Mouse (Mus musculus) gastrocnemius, postnatal 36 days (tissue): ENCODE data around the gene Prdm10. TPM values are rescaled to one million over a fixed set of nuclear protein-coding genes. Genes with fewer than 3 reads are reported as not detected.

Experiments used
- DNase-seq, 2 experiments: peaks; one replicate each; pipeline ENCODE4 v3.0.0; 2022
- intact Hi-C: fragments of 180-260 bp; cut with DNase I; formaldehyde crosslinking; loops from one replicate; pipeline ENCODE4 v1.15.1; 2025
- total RNA-seq, 2 experiments: library from RNA; stranded (reverse); gene quantifications; 2 replicates each; pipeline ENCODE4 v1.2.3; 2021

Prdm10 gene
- total RNA-seq, 2 experiments from 2014 or later, result 3.8 TPM

DNA sequence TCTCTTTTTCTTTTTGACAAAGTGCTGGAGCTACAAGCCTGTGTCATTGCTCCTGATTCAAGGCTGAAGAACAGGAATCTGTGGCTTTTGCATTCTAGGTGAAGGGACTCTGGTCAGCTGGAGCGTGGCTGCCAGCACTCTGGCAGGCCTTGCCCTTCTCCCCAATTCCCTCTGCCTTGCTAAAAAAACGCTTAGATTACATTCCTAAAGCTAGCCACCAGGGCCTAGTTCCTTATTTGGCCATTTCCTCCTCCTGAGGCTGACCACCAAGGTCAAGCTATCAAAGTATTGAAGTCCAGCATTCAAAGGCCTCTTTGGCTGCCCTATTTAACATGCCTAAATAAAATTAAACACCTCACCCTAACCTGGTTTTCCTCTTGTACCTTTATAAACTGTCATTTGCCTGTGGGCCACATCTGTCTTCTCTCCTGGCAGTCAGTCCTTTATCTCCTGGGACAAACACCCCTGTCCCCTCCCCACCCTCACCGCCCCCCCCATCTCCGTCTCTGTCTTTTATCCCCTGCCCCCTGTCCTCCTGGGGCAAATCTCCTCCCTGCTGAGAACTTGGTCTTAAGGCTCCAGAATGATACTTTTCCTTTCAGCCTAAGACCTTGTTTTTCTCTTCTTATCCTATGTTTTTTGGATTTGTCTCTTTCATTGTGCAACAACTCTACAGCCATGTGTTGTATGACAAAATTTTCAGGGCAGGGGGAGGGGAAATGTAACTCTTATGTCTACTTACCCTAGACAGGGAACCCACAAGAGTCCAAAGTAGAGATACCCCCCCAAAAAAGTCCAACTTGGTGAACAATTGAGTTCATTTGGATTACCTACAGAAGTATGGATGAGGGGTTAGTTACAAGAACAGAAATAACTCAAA, 17.9 kb upstream of the Prdm10 start:
- no peak for DNase-seq
- intact Hi-C loops, result no loop called here

DNA sequence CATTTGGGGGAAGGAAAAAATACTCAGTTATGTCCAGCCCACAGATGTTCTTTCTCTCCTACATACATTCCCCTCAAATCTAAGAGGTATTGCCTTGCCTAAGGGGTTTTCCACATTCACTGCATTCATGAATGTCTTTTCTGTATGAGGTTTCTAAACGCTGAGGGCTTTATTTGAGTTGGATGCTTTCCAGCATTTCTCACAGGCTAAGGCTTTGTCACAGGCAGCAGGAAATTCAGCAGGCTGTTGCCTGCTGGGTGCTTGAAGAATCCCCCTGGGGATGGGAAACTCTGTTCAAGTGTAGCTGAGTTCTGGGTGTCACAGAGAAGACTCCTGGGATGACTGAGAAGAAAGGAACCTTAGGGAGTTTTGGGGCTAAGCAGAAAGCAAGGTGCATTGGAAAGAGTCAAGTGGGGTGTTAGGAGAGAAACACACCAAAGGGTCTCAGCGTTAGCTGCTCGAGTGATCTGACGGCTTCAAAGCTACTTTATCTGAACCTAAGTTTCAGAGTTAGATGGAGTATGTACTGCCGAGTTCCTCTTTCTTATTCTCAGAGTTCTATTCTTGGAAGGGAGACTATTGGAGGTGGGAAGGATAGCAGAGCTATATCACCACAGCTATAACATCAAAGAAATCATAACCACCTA, 14.2 kb upstream of the Prdm10 start:
- no peak for DNase-seq
- intact Hi-C loops, result no loop called here

DNA sequence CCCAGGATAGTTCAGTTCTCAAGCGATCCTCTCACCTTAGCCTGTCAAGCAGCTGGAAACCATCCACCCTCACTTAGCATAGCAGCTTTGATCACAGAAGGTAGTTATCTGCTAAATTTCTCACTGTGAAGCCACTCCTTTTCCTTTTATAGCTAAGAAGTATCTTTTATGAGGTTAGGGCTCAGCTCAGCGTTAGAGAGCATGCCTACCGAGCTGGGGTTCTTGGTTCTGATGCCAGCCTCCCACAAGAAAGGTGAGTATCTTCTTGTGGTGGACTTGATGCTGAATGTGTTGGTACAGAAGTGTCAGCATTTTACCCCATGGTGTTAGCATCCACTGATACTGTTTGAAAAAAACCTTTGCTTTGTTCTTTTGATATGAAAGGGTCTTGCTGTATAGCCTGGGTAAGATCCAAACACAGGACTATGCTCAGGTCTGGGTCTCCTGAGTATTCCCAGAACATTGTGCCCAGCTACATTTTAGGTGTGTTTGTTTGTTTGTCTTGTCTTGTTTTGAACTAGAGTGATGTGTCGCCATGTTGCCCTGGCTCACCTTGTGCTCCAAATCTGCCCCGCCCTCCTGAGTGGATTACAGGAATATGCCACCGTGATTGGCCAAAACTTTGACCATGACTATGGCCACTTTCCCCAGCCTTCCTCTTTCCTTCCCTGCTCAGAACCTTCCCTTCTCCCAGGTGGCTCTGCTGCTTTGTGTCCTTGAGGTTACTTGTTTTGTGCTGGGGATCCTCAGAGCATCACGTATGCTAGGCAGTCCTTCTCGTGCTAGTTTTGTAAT, 8.9 kb upstream of the Prdm10 start:
- intact Hi-C loops, result no loop called here
- DNase-seq, result no peak

DNA sequence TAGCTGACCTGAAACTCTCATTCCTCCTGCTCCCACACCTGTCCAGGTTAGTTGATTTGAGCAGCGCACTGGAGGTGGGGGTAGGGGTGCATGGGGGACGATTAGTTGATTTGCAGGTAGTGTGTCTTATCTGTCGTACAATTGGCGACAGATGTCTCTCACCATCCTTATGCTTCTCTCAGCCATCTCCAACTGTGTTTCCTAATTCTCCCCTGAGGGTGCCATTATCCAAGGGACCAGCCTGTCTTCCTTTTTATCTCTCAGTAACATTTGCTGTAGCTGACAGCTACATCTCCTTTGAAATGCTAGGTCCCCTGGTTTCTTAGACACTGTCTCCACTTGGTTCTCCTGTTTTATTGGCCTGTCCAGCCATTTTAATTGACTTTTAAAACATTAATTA, 8.2 kb upstream of the Prdm10 start:
- no peak for DNase-seq
- intact Hi-C loops, result no loop called here

DNA sequence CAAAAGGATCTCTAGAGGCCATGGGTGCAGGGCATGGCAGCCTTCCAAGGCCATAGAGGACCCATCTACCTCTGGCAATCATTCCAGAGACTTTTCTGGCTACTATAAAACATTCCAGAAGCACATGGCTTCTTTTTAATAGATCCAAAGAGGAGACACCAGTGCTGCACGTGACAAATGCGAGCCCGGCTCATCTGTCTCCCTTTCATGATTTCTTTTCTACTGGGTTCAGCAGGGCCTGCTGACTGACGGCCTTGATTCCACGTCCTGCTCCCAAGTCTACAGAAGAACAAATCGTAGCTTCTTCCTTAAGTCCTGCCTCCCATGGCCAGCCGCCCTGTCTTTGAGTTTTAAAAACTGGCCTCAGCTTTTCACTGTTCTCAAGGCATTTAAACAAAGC, 1.7 kb upstream of the Prdm10 start:
- intact Hi-C loops, result no loop called here
- DNase-seq, result no peak

DNA sequence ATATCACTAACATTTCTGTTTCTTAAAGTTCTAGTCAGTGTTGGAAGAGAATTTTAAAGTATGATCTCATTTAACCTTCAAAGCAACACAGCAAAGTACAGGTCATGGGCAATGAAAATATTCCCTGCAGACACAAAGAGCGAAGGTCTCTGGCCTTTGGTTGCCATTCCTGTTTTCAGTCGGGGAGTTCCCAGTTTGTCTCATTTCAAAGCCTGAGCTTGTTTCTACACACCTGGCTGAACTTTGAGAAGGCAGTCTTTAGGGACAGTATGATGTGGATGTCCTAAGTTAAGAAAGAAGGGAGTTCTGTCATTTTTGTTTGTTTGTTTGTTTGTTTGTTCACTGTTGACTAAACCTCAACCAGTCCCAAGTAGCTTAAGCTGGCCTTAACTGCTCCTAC, 1.0 kb upstream of the Prdm10 start:
- intact Hi-C loops, result no loop called here
- DNase-seq, result no peak

DNA sequence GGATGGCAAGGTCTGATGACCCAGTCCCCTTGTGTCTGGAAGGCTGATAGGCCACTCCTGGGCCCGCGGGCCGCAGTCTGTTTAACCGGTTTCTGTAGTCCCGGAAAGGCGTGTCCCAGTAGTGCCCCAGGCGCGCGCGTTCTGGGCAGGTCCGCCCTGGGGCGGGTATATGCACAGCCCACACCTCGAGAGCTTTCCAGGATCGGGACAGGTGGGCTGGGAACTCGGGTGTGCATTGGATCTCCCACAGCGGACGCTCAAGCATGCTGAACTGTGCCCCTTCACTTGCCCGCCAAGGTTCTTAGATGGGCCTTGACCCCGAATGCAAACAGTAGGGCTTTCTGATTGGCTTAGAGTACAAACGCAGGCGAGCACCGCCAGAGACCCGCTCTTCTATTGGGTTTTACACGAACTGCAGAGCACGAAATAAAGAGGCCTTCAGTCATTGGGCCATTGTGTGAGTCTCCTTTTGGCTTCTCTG, 413 bp upstream of the Prdm10 start:
- peak; percentile 71 to 87 for DNase-seq
- intact Hi-C loops, result loop anchor here (1.0 kb wide), 1 partner anchor 69 kb away; the partner anchor contains the start of gene Aplp2

DNA sequence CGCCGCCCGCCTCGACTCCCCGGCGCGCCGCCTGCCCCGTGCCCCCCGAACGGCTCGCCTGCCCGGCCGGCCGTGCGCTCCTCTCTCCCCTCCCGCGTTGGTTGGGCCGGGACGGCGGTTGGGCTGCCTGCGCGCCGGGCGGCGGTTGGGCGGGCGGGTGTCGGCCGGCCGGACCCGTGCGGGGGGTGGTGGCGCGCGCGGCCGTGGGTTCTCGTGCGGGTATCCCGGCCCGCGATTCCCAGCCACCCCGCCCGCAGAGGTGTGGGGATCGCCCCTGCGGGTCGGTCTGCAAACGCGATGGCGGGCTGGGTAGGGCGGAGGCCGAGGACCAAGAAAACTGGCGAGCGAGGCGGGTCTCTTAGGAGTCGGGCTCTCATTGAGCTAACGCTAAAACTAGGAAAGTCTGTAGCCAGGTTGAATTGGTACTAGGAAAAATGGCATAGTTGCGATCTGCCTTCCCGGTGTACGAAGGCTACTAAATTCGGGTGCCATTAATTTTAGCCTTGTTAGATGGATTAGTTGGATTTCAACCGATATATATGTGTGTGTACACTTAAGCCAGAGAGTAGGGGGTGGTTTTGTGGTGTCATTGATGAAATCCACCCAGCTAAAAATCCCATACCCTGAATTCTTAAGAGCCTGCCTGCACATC, 799 bp downstream of the Prdm10 start:
- intact Hi-C loops, result no loop called here
- DNase-seq, result peak in 1 of 2 experiments; percentile 80

DNA sequence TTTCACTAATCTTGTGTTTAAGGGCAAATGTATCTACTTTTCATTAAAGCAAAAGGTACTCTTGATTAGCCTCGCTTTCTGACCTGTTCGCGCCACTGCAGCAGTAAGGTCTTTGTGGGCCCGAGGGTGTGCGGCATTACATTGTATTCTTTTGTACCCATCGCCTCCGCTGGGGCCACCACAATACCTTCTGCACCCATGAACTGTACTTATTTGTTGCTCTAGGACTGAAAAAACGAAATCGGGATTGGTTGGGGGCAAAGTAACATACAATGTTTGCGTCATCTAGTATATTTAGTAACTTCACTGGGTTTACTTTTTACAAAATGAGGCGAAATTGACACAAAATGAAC, 1.3 kb downstream of the Prdm10 start:
- intact Hi-C loops, result no loop called here
- DNase-seq, result no peak

DNA sequence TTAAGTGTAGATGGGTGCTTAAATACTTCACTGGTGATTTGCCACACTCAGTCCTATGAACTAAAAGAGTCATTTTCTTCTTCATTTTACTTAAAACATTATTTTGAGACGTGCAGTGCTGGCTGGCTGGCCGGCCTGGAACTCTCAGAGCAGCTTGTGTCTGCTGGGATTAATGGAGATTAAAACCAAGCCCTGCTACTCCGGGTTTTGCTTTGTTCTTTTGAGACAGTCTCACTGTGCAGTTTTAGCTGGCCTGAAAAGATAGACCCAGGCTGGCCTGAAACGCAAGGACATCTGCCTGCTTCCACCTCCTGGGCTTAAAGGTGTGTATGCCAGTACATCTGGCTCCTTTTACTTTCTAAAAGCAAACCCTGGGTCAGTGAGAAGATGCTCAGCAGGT, 2.2 kb downstream of the Prdm10 start:
- intact Hi-C loops, result no loop called here
- no peak for DNase-seq

DNA sequence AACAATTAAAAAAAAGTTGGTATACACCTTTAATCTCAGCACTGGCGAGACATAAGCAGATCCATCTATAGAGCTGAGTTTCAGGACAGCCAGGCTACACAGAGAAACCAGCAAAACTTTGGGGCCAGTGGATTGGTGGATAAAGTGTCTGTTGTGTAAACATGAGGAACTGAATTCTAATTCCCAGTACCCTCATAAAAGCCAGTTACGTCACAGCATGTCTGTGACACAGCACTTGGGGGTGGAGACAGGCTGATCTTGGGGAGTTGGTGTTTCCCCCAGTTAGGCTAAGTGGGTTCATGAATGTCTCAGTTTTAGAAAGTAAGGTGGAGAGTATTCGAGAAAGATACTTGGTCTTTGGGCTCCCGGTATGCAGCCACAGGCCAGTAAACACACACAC, 2.7 kb downstream of the Prdm10 start:
- intact Hi-C loops, result no loop called here
- no peak for DNase-seq

DNA sequence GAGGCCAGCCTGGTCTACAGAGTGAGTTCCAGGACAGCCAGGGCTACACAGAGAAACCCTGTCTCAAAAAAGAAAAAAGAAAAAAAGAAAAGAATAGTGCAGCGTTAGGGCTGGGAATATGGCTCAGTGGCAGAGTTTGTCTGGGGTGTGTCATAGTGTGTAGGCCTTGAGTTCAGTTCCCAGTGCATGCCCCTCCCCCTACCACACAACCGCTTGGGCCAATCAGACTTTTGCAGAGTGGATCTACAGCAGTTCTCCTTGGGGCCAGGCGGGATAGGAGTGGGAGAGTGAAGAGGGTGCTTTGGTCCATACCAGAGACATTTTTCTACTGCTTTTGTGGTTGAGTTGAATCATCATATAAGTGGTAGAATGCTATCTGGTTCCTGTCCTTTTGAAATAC, 3.6 kb downstream of the Prdm10 start:
- DNase-seq, result no peak
- intact Hi-C loops, result no loop called here

DNA sequence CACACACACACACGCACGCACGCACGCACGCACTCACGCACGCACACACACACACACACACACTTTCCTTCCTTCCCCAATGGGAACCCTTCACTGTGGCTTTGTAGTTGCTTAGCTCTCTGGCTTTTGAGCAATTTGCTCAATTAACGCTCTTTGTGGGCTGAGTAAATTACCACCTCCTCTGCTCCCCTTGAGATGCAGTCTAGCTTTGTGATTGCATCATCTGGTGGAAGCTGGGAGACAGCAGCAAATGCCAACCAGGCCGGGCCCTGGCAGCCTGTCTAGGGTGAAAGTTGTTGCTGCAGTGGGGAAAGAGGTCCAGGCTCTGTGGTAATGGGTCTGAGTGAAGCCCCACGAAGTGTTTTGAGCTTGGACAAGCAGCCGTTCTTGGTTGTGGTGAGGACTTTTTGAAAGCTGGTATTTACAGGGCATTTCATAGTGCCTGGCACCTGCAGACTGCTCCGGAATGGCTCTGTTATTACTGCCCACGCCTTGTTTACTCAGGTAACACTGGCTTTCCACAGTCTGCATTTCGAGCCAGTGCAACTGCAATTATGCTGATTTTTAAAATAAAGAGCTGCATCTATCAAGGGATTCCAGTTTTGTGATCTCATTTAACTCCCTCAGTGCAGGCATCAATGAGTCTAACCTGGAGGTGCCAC, 10.0 kb downstream of the Prdm10 start:
- no peak for DNase-seq
- intact Hi-C loops, result loop anchor here (5.0 kb wide), 1 partner anchor 128 kb away; no protein-coding TSS in a partner anchor

DNA sequence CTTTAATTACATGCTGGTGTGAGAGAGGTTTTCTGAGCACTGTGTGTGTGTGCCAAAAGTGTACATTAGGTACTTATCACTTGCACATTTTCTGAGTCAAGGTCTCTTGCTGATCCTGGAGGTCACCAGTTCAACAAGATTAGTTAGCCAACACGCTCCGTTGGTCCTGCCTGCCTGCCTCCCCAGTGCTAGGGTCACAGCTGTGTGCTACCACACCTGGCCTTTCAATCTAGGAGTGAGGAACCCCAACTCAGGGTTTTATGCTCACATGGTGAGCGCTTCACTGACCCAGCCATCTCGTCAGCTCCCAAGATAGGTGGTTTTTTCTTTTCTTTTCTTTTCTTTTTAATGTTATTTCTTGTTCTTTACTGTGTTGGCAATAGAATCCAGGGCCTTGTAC, 11.6 kb downstream of the Prdm10 start:
- DNase-seq, result no peak
- intact Hi-C loops, result loop anchor here (5.0 kb wide), 1 partner anchor 130 kb away; no protein-coding TSS in a partner anchor

DNA sequence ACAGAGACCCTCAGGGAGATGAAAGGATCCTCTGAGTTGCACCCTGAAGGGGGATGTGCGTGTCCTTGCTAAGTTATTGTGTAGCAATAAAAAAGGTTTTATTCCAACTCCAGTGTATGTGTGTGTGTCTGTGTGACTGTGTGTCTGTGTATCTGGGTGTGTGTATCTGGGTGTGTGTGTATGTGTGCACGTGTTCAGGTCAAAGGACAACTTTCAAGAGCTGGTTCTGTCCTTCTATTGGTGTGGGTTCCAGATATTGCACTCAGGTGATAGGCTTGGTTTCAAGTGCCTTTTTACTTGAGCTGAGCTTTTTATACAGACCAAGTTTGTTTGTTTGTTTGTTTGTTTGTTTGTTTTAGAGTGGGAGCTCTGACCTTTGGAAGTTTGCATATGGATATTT, 12.9 kb downstream of the Prdm10 start:
- intact Hi-C loops, result loop anchor here (5.0 kb wide), 1 partner anchor 131 kb away; no protein-coding TSS in a partner anchor

DNA sequence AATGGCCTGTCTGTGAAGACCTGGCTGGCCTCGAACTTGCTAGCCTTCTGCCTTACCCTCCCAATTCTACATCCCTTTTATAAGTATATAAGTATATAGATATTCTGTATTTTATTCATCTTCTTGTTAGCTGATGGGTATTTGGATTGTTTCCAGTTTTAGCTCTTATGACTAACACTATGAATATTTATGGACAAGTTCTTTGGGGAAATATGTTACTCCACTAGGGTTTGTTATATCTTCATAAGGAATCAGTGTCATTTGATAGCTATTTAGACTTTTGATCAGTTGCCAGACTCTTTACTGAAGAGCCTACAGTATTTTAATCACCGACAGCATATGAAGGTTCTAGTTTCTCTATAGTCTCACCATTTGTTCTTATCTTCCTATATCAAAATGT, 15.0 kb downstream of the Prdm10 start:
- DNase-seq, result no peak
- intact Hi-C loops, result no loop called here

More for the DNA sequence above, 12.9 kb downstream of the Prdm10 start:
- DNase-seq, result no peak

DNA sequence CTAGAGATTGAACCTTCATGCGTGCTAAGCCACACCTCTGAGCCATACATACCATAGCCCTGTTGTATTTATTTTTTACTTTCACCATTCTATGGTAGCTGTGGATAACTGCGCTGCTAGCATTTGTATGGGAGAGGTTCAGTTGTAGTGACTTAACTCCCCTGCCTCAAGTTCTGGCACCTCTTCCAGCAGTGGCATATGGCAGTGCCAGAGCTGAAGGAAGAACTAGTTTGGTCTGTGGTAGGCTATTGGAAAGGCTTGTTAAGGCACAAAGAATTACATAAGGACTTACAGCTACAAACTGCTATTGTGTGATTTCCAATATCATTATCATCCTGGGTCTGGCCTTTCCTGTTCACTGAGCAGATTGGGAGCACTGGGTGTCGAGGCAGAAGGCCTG, 16.0 kb downstream of the Prdm10 start:
- DNase-seq, result no peak
- intact Hi-C loops, result no loop called here

DNA sequence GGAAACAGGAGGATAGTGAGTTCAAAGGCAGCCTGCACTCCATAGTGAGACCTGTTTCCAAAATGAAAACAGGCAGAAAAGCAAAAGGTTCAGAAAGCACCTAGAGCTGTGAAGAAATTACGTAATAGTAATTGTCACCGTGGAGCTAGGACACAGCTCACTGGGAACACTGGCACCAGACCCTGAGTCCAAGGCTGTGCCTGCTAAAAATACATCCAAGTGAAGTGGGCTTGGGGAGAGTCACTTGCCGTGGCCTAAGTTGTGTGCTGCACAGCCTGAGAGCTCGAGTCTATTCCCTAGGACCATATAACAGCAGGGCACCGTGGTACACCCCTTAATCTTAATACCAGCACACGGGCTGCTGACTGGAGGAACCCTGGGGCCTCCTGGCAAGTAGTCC, 18.4 kb downstream of the Prdm10 start:
- no peak for DNase-seq
- intact Hi-C loops, result no loop called here

DNA sequence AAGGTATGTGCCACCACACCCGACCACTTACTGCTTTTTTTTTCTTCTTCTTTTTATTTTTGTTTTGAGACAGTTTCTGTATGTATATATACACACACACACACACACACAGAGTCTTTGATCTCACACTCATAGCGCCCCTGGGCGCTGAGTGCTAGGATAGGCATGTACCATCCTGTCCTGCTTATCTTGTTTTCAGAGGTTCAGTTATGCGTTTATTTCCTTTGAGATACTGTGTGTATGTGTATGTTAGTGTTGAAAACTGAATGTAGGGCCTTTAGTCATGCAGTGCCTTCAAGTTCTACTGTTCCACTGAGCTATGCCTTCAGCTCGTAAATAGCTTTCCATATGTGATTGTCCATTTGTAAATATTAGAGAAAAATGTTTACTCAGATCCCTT, 20.2 kb downstream of the Prdm10 start:
- intact Hi-C loops, result no loop called here

DNA sequence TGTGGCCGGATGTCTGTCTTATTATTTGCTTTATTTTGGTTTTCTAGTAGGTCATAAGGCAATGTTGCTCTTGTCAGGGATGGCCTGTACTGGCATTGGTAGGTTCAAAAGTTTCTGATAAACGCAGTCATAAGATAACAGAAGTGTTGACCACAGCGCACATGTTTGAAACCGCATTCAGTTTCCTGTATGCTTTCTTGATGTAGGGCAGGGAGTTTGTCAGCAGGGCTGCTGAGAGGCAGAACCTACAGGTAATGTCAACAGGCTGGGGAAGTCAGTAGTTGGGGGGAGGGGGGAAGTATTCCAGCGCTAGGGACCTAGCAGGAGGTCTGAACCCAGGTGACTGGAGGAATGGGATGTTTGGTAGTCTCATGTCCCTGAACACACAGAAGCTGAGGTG, 20.8 kb downstream of the Prdm10 start:
- intact Hi-C loops, result no loop called here
- DNase-seq, result no peak

More for the DNA sequence above, 20.2 kb downstream of the Prdm10 start:
- DNase-seq, result no peak
